Mouse (Mus musculus): ENCODE results near the gene Cdkn3.

GRCm38 (mm10) chr14:46807927-46808326, 47.6 kb downstream of the Cdkn3 start:
- TF ChIP-seq EP300 (IDR thresholded peaks at IDR 0.05; ENCODE audit: low read depth) (no peak), CTCF (IDR thresholded peaks at IDR 0.05; ENCODE audit: low read depth) (no peak)
